Mouse (Mus musculus) heart, embryonic 15.5 days (tissue): Measurements from ENCODE around the gene Cog2. TPM values are rescaled to one million over a fixed set of nuclear protein-coding genes. Genes with fewer than 3 reads are reported as not detected.

ENCODE experiments used
- polyA plus RNA-seq: library from polyadenylated mRNA; unstranded; fragments of >200 nt; fragmentation: Nextera tagmentation; extraction: Ambion mirVana; gene quantifications from 2 replicates; pipeline ENCODE4 v1.2.1, GENCODE M21; 2015

Cog2 gene
- polyA plus RNA-seq, 1 experiment from 2014 or later = 18.7 TPM

Other genes starting within 250 kb of the Cog2 start
- gene Pgbd5, start 81.1 kb upstream of the Cog2 start, polyA plus RNA-seq = 1.9 and 2.3 TPM in 2 replicates
- gene Agt, start 48.9 kb downstream of the Cog2 start, polyA plus RNA-seq = 1.3 and 2.7 TPM in 2 replicates
- 0.20 and 0.30 TPM in 2 replicates for gene Capn9, start 55.3 kb downstream of the Cog2 start, polyA plus RNA-seq
- gene 2310022B05Rik, start 142.6 kb downstream of the Cog2 start, polyA plus RNA-seq = 40.9 and 49.2 TPM in 2 replicates
- 24.3 and 29.7 TPM in 2 replicates for gene Ttc13, start 201.2 kb downstream of the Cog2 start, polyA plus RNA-seq
- 12.6 and 17.9 TPM in 2 replicates for gene Arv1, start 201.4 kb downstream of the Cog2 start, polyA plus RNA-seq
- gene Fam89a, start 231.1 kb downstream of the Cog2 start, polyA plus RNA-seq = 1.2 and 1.9 TPM in 2 replicates